Mouse (Mus musculus) hindbrain, postnatal 0 days (tissue): ENCODE results near the gene Nol10. TPM values are rescaled to one million over a fixed set of nuclear protein-coding genes. Genes with fewer than 3 reads are reported as not detected.

ENCODE experiments used
- ATAC-seq: fragments of 200-750 bp; cut with Nextera tagmentation; 2 replicates; pipeline ENCODE4 v1.8.0; 2017; ENCODE audit warnings: mild to moderate bottlenecking, moderate TSS enrichment, moderate library complexity
- DNase-seq: peaks from one replicate; pipeline ENCODE4 v3.0.0-alpha.2; 2015; ENCODE audit warnings: low spot score
- H3K27ac ChIP-seq: fragments of 300-500 bp; sonication (generic); 2 replicates; pipeline ENCODE4 v1.5.1; 2014; ENCODE audit warnings: mild to moderate bottlenecking
- H3K27me3 ChIP-seq: fragments of 300-500 bp; sonication (generic); 2 replicates; pipeline ENCODE4 v1.6.1; 2014; ENCODE audit warnings: low read length, mixed read lengths; ENCODE audit not compliant: insufficient read depth
- H3K36me3 ChIP-seq: fragments of 300-500 bp; sonication (generic); 2 replicates; pipeline ENCODE4 v1.6.1; 2014; ENCODE audit warnings: low read length, mixed read lengths; ENCODE audit not compliant: insufficient read depth
- H3K4me1 ChIP-seq: fragments of 300-500 bp; sonication (generic); 2 replicates; pipeline ENCODE4 v1.6.1; 2014; ENCODE audit warnings: antibody characterized with exemption, low read length, mixed read lengths; ENCODE audit not compliant: insufficient read depth
- H3K4me2 ChIP-seq: fragments of 300-500 bp; sonication (generic); 2 replicates; pipeline ENCODE4 v1.6.1; 2014; ENCODE audit warnings: low read depth, mild to moderate bottlenecking, low read length, moderate library complexity, mixed read lengths
- H3K4me3 ChIP-seq: fragments of 300-500 bp; sonication (generic); 2 replicates; pipeline ENCODE4 v1.5.1; 2014; ENCODE audit warnings: low read length
- H3K9ac ChIP-seq: fragments of 300-500 bp; sonication (generic); replicated peaks from 2 replicates; pipeline ENCODE4 v1.6.1; 2014; ENCODE audit warnings: mild to moderate bottlenecking, low read length, moderate library complexity, mixed read lengths
- H3K9me3 ChIP-seq: fragments of 300-500 bp; sonication (generic); 2 replicates; pipeline ENCODE4 v1.6.1; 2016; ENCODE audit warnings: low read length, mixed read lengths
- CTCF ChIP-seq: IDR thresholded peaks from 2 replicates; pipeline ENCODE4 v1.5.1; 2016; ENCODE audit warnings: antibody characterized with exemption, control low read depth, low read depth
- WGBS: fragments of 180-500 bp; shearing (Covaris S2); extraction: QIAGEN DNeasy Blood & Tissue Kit; methylation state at CpG from one replicate; pipeline ENCODE4 v1.1.7; 2014; 5-methylcytosine and 5-hydroxymethylcytosine counted together
- polyA plus RNA-seq: library from polyadenylated mRNA; unstranded; fragments of >200 nt; fragmentation: Nextera tagmentation; extraction: Ambion mirVana; gene quantifications from 2 replicates; pipeline ENCODE4 v1.2.1, GENCODE M21; 2015
- total RNA-seq: library from RNA; depleted of rRNA; stranded (reverse); fragments of >200 nt; gene quantifications from 2 replicates; pipeline ENCODE4 v1.2.3, GENCODE M21; 2014

Nol10 gene
- total and polyA plus RNA-seq, 2 experiments from 2014 or later: 7.1 to 12.0 TPM

- WGBS: 88% methylated on average over 2 of the region's 2 CpGs
- H3K4me1 ChIP-seq: no peaks in the 10 kb centered on the region
- H3K4me2 ChIP-seq: no peak overlapping the region
- no peaks in the 10 kb centered on the region for H3K36me3 ChIP-seq
- DNase-seq: no peak
- no peak for ATAC-seq
- no peak for TF ChIP-seq CTCF
- H3K9ac ChIP-seq: no peak overlapping the region
- H3K9me3 ChIP-seq: no peaks in the 10 kb centered on the region
- H3K4me3 ChIP-seq: no peak overlapping the region
- H3K27ac ChIP-seq: no peak overlapping the region
- H3K27me3 ChIP-seq: no peaks in the 10 kb centered on the region
Observed at GRCm38 (mm10) chr12:17436471-17436870, 88.2 kb downstream of the Nol10 start.

DNA sequence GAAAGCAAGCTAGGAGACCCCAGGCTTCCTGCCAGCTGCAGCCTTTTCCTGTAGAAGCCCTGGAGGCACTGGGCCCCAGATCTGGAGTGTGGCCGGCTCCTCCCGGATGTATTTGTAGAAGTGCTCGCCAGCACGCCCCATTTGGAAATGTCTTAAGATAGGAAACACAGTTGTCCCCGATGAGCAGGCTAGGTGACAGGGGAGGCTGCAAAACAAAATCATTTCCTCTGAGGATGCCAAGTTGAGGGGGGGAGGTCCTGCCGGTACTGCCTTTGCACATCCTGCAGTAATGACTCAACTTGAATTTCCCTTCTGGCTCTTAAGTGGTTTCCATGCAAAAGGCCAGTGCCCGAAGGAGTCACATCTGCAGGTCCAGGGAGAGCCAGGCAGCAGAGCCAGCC lies 92.0 kb downstream of the Nol10 start:
- DNase-seq: no peak
- no peak overlapping the region for H3K27ac ChIP-seq

GRCm38 (mm10) chr12:17441495-17441894 lies 93.2 kb downstream of the Nol10 start:
- ATAC-seq (no peak), DNase-seq (no peak)
- H3K4me2 ChIP-seq: no peak overlapping the region
- H3K9ac ChIP-seq: no peak overlapping the region
- H3K27me3 ChIP-seq: no peaks in the 10 kb centered on the region
- no peaks in the 10 kb centered on the region for H3K4me1 ChIP-seq
- H3K9me3 ChIP-seq: no peaks in the 10 kb centered on the region
- H3K27ac ChIP-seq: no peak overlapping the region
- H3K4me3 ChIP-seq: no peak overlapping the region
- TF ChIP-seq CTCF: no peak
- H3K36me3 ChIP-seq: no peaks in the 10 kb centered on the region
- WGBS: 28% methylated on average over 9 of the region's 9 CpGs

More for the DNA sequence above, 92.0 kb downstream of the Nol10 start:
- no peak for TF ChIP-seq CTCF
- H3K4me3 ChIP-seq: no peak overlapping the region
- no peak for ATAC-seq
- H3K36me3 ChIP-seq: no peaks in the 10 kb centered on the region
- H3K9me3 ChIP-seq: no peaks in the 10 kb centered on the region
- H3K27me3 ChIP-seq: no peaks in the 10 kb centered on the region
- 61% methylated on average over 7 of the region's 7 CpGs for WGBS
- no peak overlapping the region for H3K4me2 ChIP-seq
- H3K9ac ChIP-seq: no peak overlapping the region
- no peaks in the 10 kb centered on the region for H3K4me1 ChIP-seq

GRCm38 (mm10) chr12:17444406-17444805 lies 96.1 kb downstream of the Nol10 start:
- ATAC-seq (no peak), DNase-seq (no peak)
- H3K4me3 ChIP-seq: no peak overlapping the region
- no peak for TF ChIP-seq CTCF
- H3K27ac ChIP-seq: no peak overlapping the region
- no peaks in the 10 kb centered on the region for H3K9me3 ChIP-seq
- no peak overlapping the region for H3K4me2 ChIP-seq
- no peaks in the 10 kb centered on the region for H3K27me3 ChIP-seq
- WGBS: 73% methylated on average over 11 of the region's 11 CpGs
- H3K36me3 ChIP-seq: no peaks in the 10 kb centered on the region
- H3K4me1 ChIP-seq: no peaks in the 10 kb centered on the region
- H3K9ac ChIP-seq: no peak overlapping the region

- Histone ChIP-seq H3K4me3 (no peak overlapping the region), H3K36me3 (no peaks in the 10 kb centered on the region), H3K9ac (no peak overlapping the region), H3K9me3 (no peaks in the 10 kb centered on the region), H3K27me3 (no peaks in the 10 kb centered on the region), H3K4me2 (no peak overlapping the region), H3K4me1 (no peaks in the 10 kb centered on the region), H3K27ac (no peak overlapping the region)
- ATAC-seq: no peak
- DNase-seq: no peak
- TF ChIP-seq CTCF: no peak
- 91% methylated on average over 7 of the region's 7 CpGs for WGBS
Observed at GRCm38 (mm10) chr12:17445251-17445650, 97.0 kb downstream of the Nol10 start.

- no peaks in the 10 kb centered on the region for H3K9me3 ChIP-seq
- ATAC-seq: no peak
- H3K4me2 ChIP-seq: no peak overlapping the region
- H3K9ac ChIP-seq: no peak overlapping the region
- H3K27me3 ChIP-seq: no peaks in the 10 kb centered on the region
- no peak overlapping the region for H3K27ac ChIP-seq
- 78% methylated on average over 3 of the region's 3 CpGs for WGBS
- DNase-seq: no peak
- no peak overlapping the region for H3K4me3 ChIP-seq
- TF ChIP-seq CTCF: no peak
- no peaks in the 10 kb centered on the region for H3K36me3 ChIP-seq
- no peaks in the 10 kb centered on the region for H3K4me1 ChIP-seq
Observed at GRCm38 (mm10) chr12:17448781-17449180, 100.5 kb downstream of the Nol10 start.

GRCm38 (mm10) chr12:17449661-17450091 lies 101.4 kb downstream of the Nol10 start:
- Histone ChIP-seq H3K9ac (no peak overlapping the region), H3K27ac (no peak overlapping the region), H3K36me3 (no peaks in the 10 kb centered on the region), H3K9me3 (no peaks in the 10 kb centered on the region), H3K27me3 (no peaks in the 10 kb centered on the region), H3K4me1 (no peaks in the 10 kb centered on the region), H3K4me3 (no peak overlapping the region), H3K4me2 (no peak overlapping the region)
- no peak for TF ChIP-seq CTCF
- WGBS: 74% methylated on average over 4 of the region's 4 CpGs
- no peak for ATAC-seq
- DNase-seq: no peak
